Mouse (Mus musculus) limb, embryonic 15.5 days (tissue): ENCODE data around the gene Mrrf. TPM values are rescaled to one million over a fixed set of nuclear protein-coding genes. Genes with fewer than 3 reads are reported as not detected.
A peak's percentile ranks its signal among the peaks of the same experiment; 100 is the strongest.

Experiments used
- ATAC-seq: fragments of 200-750 bp; cut with Nextera tagmentation; 2 replicates; pipeline ENCODE4 v1.8.0; 2017; ENCODE audit warnings: low read depth, moderate TSS enrichment; ENCODE audit not compliant: insufficient number of reproducible peaks, low FRiP score, low TSS enrichment
- H3K27ac ChIP-seq: fragments of 300-500 bp; sonication (generic); 2 replicates; pipeline ENCODE4 v1.5.1; 2015; ENCODE audit warnings: moderate library complexity, mild to moderate bottlenecking, inconsistent platforms
- H3K27me3 ChIP-seq: fragments of 300-500 bp; sonication (generic); 2 replicates; pipeline ENCODE4 v1.6.1; 2015; ENCODE audit warnings: inconsistent platforms
- H3K36me3 ChIP-seq: fragments of 300-500 bp; sonication (generic); 2 replicates; pipeline ENCODE4 v1.6.1; 2015; ENCODE audit warnings: inconsistent platforms
- H3K4me1 ChIP-seq: fragments of 300-500 bp; sonication (generic); 2 replicates; pipeline ENCODE4 v1.6.1; 2015; ENCODE audit warnings: inconsistent platforms
- H3K4me2 ChIP-seq: fragments of 300-500 bp; sonication (generic); 2 replicates; pipeline ENCODE4 v1.6.1; 2015; ENCODE audit warnings: mild to moderate bottlenecking, inconsistent platforms
- H3K4me3 ChIP-seq: fragments of 300-500 bp; sonication (generic); 2 replicates; pipeline ENCODE4 v1.5.1; 2015; ENCODE audit warnings: mild to moderate bottlenecking, inconsistent platforms
- H3K9ac ChIP-seq: fragments of 300-500 bp; sonication (generic); 2 replicates; pipeline ENCODE4 v1.6.1; 2015; ENCODE audit warnings: inconsistent platforms
- H3K9me3 ChIP-seq: fragments of 300-500 bp; sonication (generic); 2 replicates; pipeline ENCODE4 v1.6.1; 2016; ENCODE audit warnings: inconsistent platforms
- WGBS: fragments of 180-500 bp; shearing (Covaris S2); methylation state at CpG from one replicate; pipeline ENCODE4 v1.1.7; 2015; 5-methylcytosine and 5-hydroxymethylcytosine counted together
- polyA plus RNA-seq: library from polyadenylated mRNA; unstranded; fragments of >200 nt; fragmentation: Nextera tagmentation; extraction: Ambion mirVana; gene quantifications from 2 replicates; pipeline ENCODE4 v1.2.1, GENCODE M21; 2015

Mrrf gene
- polyA plus RNA-seq, 1 experiment from 2014 or later = 30.1 TPM

DNA sequence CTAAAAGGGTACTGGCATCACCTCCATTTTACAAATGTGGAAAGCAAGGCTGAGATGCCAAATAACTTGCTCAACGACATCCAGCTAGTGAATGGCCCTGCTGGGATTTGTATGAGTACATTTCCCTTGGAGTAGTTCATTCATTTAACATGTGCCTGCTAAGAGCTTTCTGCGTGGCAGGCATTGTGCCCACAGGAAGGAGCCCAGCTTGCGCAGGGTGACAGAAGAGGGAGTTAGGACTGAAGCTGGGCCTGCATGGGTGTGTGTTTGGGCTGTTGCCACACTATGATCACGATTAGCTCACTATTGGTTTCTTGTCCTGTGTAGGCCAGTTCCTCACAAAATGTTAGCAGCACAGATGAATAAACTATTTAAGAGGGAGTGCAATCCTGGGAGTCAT lies 84.7 kb downstream of the Mrrf start:
- no peaks in the 10 kb centered on the region for H3K9me3 ChIP-seq
- 54% methylated on average over 4 of the region's 4 CpGs for WGBS
- no peaks in the 10 kb centered on the region for H3K27me3 ChIP-seq
- ATAC-seq = no peak
- H3K36me3 ChIP-seq = no peaks in the 10 kb centered on the region
- no peak overlapping the region for H3K4me3 ChIP-seq
- peak overlapping the region; percentile 43; the same call in 1 of the 2 replicates for H3K27ac ChIP-seq
- H3K9ac ChIP-seq = no peak overlapping the region
- peaks cover 25% of the 10 kb centered on the region for H3K4me1 ChIP-seq
- no peak overlapping the region for H3K4me2 ChIP-seq

- H3K36me3 ChIP-seq = no peaks in the 10 kb centered on the region
- H3K27ac ChIP-seq = no peak overlapping the region
- H3K27me3 ChIP-seq = no peaks in the 10 kb centered on the region
- no peak overlapping the region for H3K4me2 ChIP-seq
- H3K9ac ChIP-seq = no peak overlapping the region
- WGBS = 46% methylated on average over 7 of the region's 7 CpGs
- H3K4me1 ChIP-seq = peaks cover 13% of the 10 kb centered on the region
- no peak overlapping the region for H3K4me3 ChIP-seq
- no peaks in the 10 kb centered on the region for H3K9me3 ChIP-seq
- no peak for ATAC-seq
These were observed 86.1 kb downstream of the Mrrf start for GRCm38 (mm10) chr2:36222168-36222848.

DNA sequence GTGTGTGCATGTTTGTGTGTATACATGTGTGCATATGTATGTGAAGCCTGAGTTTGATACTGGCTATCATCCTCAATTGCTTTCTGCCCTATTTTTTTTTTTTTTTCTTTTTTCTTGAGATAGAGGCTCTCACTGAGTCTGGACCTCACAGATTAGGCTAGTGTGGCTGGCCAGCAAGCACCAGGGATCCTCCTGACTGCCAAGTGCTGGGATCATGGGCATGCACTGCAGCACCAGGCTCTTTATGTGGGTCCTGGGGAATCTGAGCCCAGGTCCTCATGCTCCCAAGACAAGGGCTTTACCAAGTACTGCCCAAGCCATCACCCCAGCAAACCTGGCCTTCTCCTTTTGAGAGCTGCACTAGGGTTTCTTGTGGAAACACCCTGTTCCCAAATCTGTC lies 87.2 kb downstream of the Mrrf start:
- no peak overlapping the region for H3K9ac ChIP-seq
- no peak overlapping the region for H3K4me3 ChIP-seq
- H3K4me1 ChIP-seq = peaks cover 4% of the 10 kb centered on the region; the same call in 1 of the 2 replicates
- H3K27ac ChIP-seq = no peak overlapping the region
- no peak for ATAC-seq
- no peaks in the 10 kb centered on the region for H3K9me3 ChIP-seq
- no peak overlapping the region for H3K4me2 ChIP-seq
- H3K36me3 ChIP-seq = no peaks in the 10 kb centered on the region
- H3K27me3 ChIP-seq = 0 out of 2 replicates have a peak, but pooled peaks cover under 1% of the 10 kb centered on the region

DNA sequence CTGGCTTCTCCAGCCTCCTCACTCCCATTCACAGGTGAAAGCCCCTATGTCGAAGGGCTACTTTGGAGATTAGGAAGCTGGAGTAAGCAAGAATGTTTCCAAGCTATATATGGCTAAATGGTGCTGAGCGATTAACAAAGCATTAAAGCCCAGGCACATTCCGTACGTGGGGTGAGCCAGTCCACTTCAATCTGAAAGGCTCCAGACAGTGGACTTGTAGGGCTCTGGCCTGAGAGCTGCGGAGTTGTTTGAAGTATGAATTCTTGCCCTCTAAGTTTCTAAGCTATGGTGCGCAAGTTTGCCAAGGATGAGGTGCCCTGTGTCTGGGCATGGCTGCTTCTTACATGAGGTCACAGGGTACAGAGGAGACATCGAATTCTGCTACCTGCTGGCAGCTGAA lies 88.0 kb downstream of the Mrrf start:
- H3K27me3 ChIP-seq = 0 out of 2 replicates have a peak, but pooled peaks cover 5% of the 10 kb centered on the region
- H3K27ac ChIP-seq = no peak overlapping the region
- no peak overlapping the region for H3K9ac ChIP-seq
- H3K4me2 ChIP-seq = no peak overlapping the region
- H3K36me3 ChIP-seq = no peaks in the 10 kb centered on the region
- WGBS = 81% methylated on average over 7 of the region's 7 CpGs
- no peak overlapping the region for H3K4me3 ChIP-seq
- H3K4me1 ChIP-seq = peaks cover 4% of the 10 kb centered on the region; the same call in 1 of the 2 replicates
- no peaks in the 10 kb centered on the region for H3K9me3 ChIP-seq
- ATAC-seq = no peak

- no peak for ATAC-seq
- 40% methylated on average over 2 of the region's 2 CpGs for WGBS
- Histone ChIP-seq H3K9ac (no peak overlapping the region), H3K27ac (no peak overlapping the region), H3K4me1 (peaks cover 4% of the 10 kb centered on the region; the same call in 1 of the 2 replicates), H3K27me3 (0 out of 2 replicates have a peak, but pooled peaks cover 5% of the 10 kb centered on the region), H3K9me3 (no peaks in the 10 kb centered on the region), H3K4me3 (no peak overlapping the region), H3K4me2 (no peak overlapping the region), H3K36me3 (no peaks in the 10 kb centered on the region)
These were observed 88.4 kb downstream of the Mrrf start for GRCm38 (mm10) chr2:36224599-36224998.

GRCm38 (mm10) chr2:36230366-36230765 lies 94.2 kb downstream of the Mrrf start, which contains the start of gene Ptgs1:
Gene Ptgs1 (plus strand): TSS chr2:36230426.
- Histone ChIP-seq H3K36me3 (no peaks in the 10 kb centered on the region), H3K27ac (peak within 1 kb of the TSS; percentile 12; the same call in 1 of the 2 replicates), H3K9me3 (no peaks in the 10 kb centered on the region), H3K4me1 (peaks cover 27% of the 10 kb centered on the region), H3K4me2 (peak within 1 kb of the TSS; percentile 77), H3K4me3 (peak within 1 kb of the TSS; percentile 46), H3K27me3 (0 out of 2 replicates have a peak, but pooled peaks cover 5% of the 10 kb centered on the region), H3K9ac (peak within 1 kb of the TSS; percentile 3; the same call in 1 of the 2 replicates)
- 0 out of 2 replicates have a peak, but pooled peaks have one; percentile 62 for ATAC-seq
- 0% methylated on average over 18 of the region's 18 CpGs for WGBS

DNA sequence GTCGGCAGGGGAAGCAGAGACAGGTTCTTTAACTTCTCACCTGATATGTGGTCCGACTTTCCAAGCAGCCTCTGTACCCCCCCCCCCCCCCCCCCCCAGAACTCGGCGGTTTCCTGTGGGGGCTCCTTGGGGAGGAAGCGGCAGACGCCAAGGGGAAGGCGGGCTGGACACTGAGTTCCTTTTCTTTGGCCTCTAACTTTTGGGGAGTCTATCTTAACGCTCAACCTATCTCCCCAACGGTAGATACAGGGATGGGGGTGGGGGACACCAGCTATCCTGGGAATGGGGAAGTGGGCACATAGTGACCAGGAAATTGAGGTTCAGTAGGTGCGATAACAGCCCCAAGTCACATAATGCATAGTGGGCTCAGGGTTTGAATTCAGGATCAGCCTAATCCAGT lies 94.8 kb downstream of the Mrrf start:
- no peak for ATAC-seq
- Histone ChIP-seq H3K9me3 (no peaks in the 10 kb centered on the region), H3K36me3 (no peaks in the 10 kb centered on the region), H3K4me3 (peak overlapping the region; percentile 46), H3K27me3 (0 out of 2 replicates have a peak, but pooled peaks cover 5% of the 10 kb centered on the region), H3K4me2 (peak overlapping the region; percentile 77), H3K9ac (0 out of 2 replicates have a peak overlapping the region, but pooled peaks have one; percentile 3), H3K4me1 (peaks cover 33% of the 10 kb centered on the region), H3K27ac (no peak overlapping the region)
- 24% methylated on average over 8 of the region's 10 CpGs for whole genome bisulfite sequencing

GRCm38 (mm10) chr2:36234526-36235368 lies 98.6 kb downstream of the Mrrf start:
- H3K27me3 ChIP-seq = no peaks in the 10 kb centered on the region
- no peak for ATAC-seq
- H3K4me1 ChIP-seq = peaks cover 40% of the 10 kb centered on the region
- H3K4me2 ChIP-seq = no peak overlapping the region
- no peaks in the 10 kb centered on the region for H3K36me3 ChIP-seq
- 49% methylated on average over 7 of the region's 7 CpGs for WGBS
- H3K9ac ChIP-seq = no peak overlapping the region
- H3K9me3 ChIP-seq = no peaks in the 10 kb centered on the region
- no peak overlapping the region for H3K4me3 ChIP-seq
- H3K27ac ChIP-seq = no peak overlapping the region

DNA sequence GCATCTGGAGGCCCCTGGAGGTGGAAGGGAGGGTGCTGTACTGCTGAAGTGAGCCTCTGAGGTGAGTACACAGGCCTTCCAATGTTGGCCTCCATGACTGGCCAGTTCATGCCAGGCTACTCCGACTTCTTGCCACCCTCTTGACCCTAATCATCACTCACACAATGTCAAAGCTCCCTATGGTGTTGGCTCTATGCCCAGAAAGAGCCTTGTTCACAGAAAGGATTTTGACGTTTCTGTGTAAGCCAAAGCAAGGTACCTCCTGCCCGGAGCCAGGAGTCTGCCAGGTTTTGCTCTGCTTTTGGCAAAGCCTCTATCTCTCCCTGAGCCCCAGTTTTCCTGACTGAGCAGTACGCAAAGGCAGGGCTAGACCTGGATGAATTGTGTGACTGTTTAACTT lies 99.7 kb downstream of the Mrrf start:
- H3K27ac ChIP-seq = peak overlapping the region; percentile 23; the same call in 1 of the 2 replicates
- H3K9me3 ChIP-seq = no peaks in the 10 kb centered on the region
- peaks cover 30% of the 10 kb centered on the region for H3K4me1 ChIP-seq
- no peak for ATAC-seq
- H3K9ac ChIP-seq = no peak overlapping the region
- no peaks in the 10 kb centered on the region for H3K36me3 ChIP-seq
- no peaks in the 10 kb centered on the region for H3K27me3 ChIP-seq
- 26% methylated on average over 4 of the region's 4 CpGs for WGBS
- H3K4me3 ChIP-seq = no peak overlapping the region
- H3K4me2 ChIP-seq = no peak overlapping the region

- no peak for ATAC-seq
- peaks cover 24% of the 10 kb centered on the region for H3K4me1 ChIP-seq
- H3K9me3 ChIP-seq = no peaks in the 10 kb centered on the region
- H3K9ac ChIP-seq = no peak overlapping the region
- no peak overlapping the region for H3K4me2 ChIP-seq
- H3K36me3 ChIP-seq = no peaks in the 10 kb centered on the region
- no peak overlapping the region for H3K4me3 ChIP-seq
- WGBS = 83% methylated on average over 5 of the region's 5 CpGs
- no peaks in the 10 kb centered on the region for H3K27me3 ChIP-seq
- no peak overlapping the region for H3K27ac ChIP-seq
These were observed 100.7 kb downstream of the Mrrf start for GRCm38 (mm10) chr2:36236889-36237288.

DNA sequence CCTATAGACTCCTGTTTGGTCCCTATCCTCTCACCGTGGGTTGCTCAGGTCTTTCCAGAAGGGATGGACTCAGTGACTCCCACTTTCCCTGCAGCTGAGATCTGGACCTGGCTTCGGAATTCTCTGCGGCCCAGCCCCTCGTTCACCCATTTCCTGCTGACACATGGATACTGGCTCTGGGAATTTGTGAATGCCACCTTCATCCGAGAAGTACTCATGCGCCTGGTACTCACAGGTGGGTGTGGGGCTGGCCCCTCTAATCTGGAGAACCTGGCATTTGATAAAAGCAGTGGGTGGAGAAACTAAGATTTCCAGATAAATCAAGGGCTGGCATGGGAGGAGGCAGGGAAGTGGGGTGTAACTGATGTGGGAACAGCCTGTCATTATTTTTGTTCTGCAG lies 101.4 kb downstream of the Mrrf start:
- no peak overlapping the region for H3K9ac ChIP-seq
- H3K27me3 ChIP-seq = no peaks in the 10 kb centered on the region
- WGBS = 80% methylated on average over 6 of the region's 6 CpGs
- no peak for ATAC-seq
- H3K4me3 ChIP-seq = no peak overlapping the region
- H3K4me2 ChIP-seq = no peak overlapping the region
- H3K36me3 ChIP-seq = no peaks in the 10 kb centered on the region
- no peak overlapping the region for H3K27ac ChIP-seq
- H3K9me3 ChIP-seq = no peaks in the 10 kb centered on the region
- peaks cover 24% of the 10 kb centered on the region for H3K4me1 ChIP-seq

GRCm38 (mm10) chr2:36238467-36238866 lies 102.3 kb downstream of the Mrrf start:
- no peaks in the 10 kb centered on the region for H3K27me3 ChIP-seq
- no peak overlapping the region for H3K4me3 ChIP-seq
- no peaks in the 10 kb centered on the region for H3K36me3 ChIP-seq
- 73% methylated on average over 3 of the region's 3 CpGs for WGBS
- H3K9me3 ChIP-seq = no peaks in the 10 kb centered on the region
- no peak overlapping the region for H3K9ac ChIP-seq
- H3K27ac ChIP-seq = no peak overlapping the region
- H3K4me2 ChIP-seq = no peak overlapping the region
- ATAC-seq = no peak
- H3K4me1 ChIP-seq = peaks cover 24% of the 10 kb centered on the region
